Mouse (Mus musculus) ES-Bruce4 (cell line): Measurements from ENCODE around the gene Sstr5. TPM values are rescaled to one million over a fixed set of nuclear protein-coding genes. Genes with fewer than 3 reads are reported as not detected.

Source experiments
- H3K27ac ChIP-seq: 2 replicates; pipeline ENCODE4 v1.5.1; 2012; ENCODE audit warnings: low read length, inconsistent platforms; ENCODE audit not compliant: insufficient read depth
- H3K27me3 ChIP-seq: 2 replicates; pipeline ENCODE4 v1.6.1; 2012; ENCODE audit warnings: mild to moderate bottlenecking, low read length, inconsistent platforms; ENCODE audit not compliant: control insufficient read depth, poor library complexity, insufficient read depth, severe bottlenecking
- H3K36me3 ChIP-seq: 2 replicates; pipeline ENCODE4 v1.6.1; 2012; ENCODE audit warnings: inconsistent platforms, mild to moderate bottlenecking, low read length, moderate library complexity; ENCODE audit not compliant: control insufficient read depth, poor library complexity, insufficient read depth, severe bottlenecking
- H3K4me1 ChIP-seq: one replicate; pipeline ENCODE4 v1.8.1; 2011; ENCODE audit warnings: low read length; ENCODE audit not compliant: control insufficient read depth, insufficient read depth
- H3K4me3 ChIP-seq: 2 replicates; pipeline ENCODE4 v1.5.1; 2011; ENCODE audit warnings: low read depth, mild to moderate bottlenecking, low read length
- H3K9ac ChIP-seq: 2 replicates; pipeline ENCODE4 v1.6.1; 2012; ENCODE audit warnings: low read depth, mild to moderate bottlenecking, inconsistent platforms; ENCODE audit not compliant: poor library complexity, severe bottlenecking
- H3K9me3 ChIP-seq: replicated peaks from 2 replicates; pipeline ENCODE4 v1.6.1; 2012; ENCODE audit warnings: mild to moderate bottlenecking, low read length, inconsistent platforms; ENCODE audit not compliant: control insufficient read depth, poor library complexity, insufficient read depth, severe bottlenecking
- CTCF ChIP-seq: IDR thresholded peaks from one replicate; pipeline ENCODE4 v1.8.1; 2011; ENCODE audit warnings: low read depth, low read length
- EP300 ChIP-seq: IDR thresholded peaks from 2 replicates; pipeline ENCODE4 v1.6.1; 2011; ENCODE audit warnings: low read depth, low read length; ENCODE audit not compliant: insufficient read depth
- POLR2A ChIP-seq: IDR thresholded peaks from one replicate; pipeline ENCODE4 v1.8.1; 2011; ENCODE audit warnings: low read length; ENCODE audit not compliant: insufficient read depth
- polyA plus RNA-seq: library from polyadenylated mRNA; stranded (reverse); fragments of >200 nt; gene quantifications from 2 replicates; pipeline ENCODE4 v1.2.4, GENCODE M21; 2011; ENCODE audit warnings: low read depth; ENCODE audit not compliant: missing spikeins, insufficient read depth, insufficient read length

Sstr5 gene
- polyA plus RNA-seq, 1 experiment, result not detected

DNA sequence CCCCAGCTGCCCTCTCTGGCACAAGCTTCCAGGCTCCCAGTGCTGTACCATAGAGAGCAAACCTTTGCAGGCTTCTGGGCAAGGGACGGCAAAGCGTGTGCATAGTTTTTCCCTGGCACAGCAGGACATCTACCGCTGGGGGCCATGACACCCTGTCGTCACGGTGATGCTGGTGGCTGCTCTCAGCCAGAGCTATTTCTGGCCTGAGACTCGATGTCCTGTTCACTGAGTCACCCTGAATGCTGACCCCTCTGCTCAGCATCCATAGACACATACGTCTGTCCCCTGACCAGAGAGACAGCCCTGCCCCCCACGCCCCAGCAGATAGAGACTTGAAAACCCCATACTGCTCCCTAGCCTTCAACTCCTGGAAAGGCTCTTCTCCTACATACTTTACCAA is 16.9 kb downstream of the Sstr5 start:
- Histone ChIP-seq H3K27me3 (no peaks in the 10 kb centered on the region), H3K9ac (no peak overlapping the region), H3K9me3 (no peaks in the 10 kb centered on the region)

DNA sequence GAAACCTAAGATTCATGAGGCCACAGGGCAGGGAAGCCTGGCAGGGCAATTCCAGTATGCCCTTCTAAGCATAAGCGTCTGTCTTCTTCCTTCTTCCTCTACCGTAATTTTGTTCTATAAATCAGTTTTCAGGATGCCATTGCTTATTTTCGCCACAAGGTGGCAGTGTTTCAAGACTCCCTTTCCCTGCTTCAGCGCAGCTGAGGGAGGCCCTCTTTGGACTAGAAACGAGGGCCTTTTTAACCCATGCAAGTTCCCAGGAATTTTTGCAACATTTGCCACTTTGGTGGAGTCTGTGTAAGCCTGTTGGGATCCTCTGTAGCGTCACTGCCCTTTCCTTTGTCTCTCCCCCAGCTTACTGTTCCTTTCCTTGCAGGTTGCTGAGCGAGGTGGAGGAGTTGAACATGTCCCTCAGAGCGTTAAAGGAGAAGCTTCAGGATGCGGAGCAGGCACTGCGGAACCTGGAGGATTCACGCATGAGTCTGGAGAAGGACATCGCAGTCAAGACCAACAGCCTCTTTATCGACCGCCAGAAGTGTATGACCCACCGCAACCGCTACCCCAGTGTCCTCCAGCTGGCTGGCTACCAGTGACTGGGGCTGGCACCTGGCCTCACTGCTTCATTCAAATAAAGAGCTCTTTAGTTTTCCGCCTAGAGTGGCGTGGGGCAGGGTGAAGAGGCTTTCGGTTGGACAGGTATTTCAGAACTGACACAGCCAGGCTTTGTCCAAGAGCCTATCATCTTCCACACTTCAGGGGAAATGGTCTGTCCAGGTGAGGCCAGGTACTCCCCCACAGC is 20.9 kb downstream of the Sstr5 start:
- TF ChIP-seq CTCF (peak; percentile 63), EP300 (no peak), POLR2A (no peak)
- H3K4me3 ChIP-seq, result no peak overlapping the region
- no peak overlapping the region for H3K27ac ChIP-seq
- H3K4me1 ChIP-seq, result no peaks in the 10 kb centered on the region
- H3K36me3 ChIP-seq, result no peaks in the 10 kb centered on the region
- no peaks in the 10 kb centered on the region for H3K9me3 ChIP-seq
- no peak overlapping the region for H3K9ac ChIP-seq
- H3K27me3 ChIP-seq, result no peaks in the 10 kb centered on the region

More for the DNA sequence above, 16.9 kb downstream of the Sstr5 start:
- no peak overlapping the region for H3K27ac ChIP-seq
- no peak for TF ChIP-seq POLR2A
- no peak for TF ChIP-seq CTCF
- no peak for TF ChIP-seq EP300
- H3K36me3 ChIP-seq, result no peaks in the 10 kb centered on the region
- H3K4me3 ChIP-seq, result no peak overlapping the region
- H3K4me1 ChIP-seq, result no peaks in the 10 kb centered on the region

DNA sequence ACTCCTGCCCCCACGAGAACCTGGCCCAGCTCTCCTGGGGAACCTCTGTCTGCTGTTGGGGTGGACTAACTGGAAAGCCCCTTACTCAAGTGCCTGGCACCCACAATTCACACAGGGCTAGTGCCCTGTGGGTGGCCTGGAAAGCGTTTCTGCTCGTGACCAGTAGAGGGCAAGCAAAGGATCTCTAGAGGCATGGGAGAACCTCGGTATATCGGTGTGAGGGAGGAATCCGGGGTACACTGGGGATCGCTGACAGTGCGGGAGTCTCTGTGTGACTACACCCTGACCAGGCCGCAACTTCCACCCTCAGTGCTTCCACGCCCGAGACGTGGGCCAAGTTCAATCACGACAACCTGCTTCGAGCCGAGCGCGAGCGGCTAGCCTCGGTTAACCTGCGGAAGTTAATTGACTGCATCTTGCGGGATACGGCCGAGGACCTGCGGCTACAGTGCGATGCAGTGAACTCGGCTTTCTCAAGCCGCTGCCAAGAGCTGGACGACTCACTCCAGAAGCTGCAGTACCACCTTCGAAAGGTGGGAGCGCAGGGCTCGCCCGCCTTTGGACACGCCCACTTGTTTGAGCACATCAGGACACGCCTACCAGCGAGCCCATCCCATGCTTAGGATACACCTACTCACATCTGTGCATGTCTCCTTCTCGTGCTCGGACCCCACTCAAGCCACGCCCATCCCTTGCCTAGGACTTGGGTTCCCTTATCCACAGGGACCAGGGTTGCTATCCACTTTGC is 22.6 kb downstream of the Sstr5 start:
- H3K27ac ChIP-seq, result no peak overlapping the region
- no peak for TF ChIP-seq EP300
- no peak for TF ChIP-seq POLR2A
- peak; percentile 61 for TF ChIP-seq CTCF
- no peaks in the 10 kb centered on the region for H3K4me1 ChIP-seq
- H3K4me3 ChIP-seq, result peak overlapping the region; percentile 50
- no peaks in the 10 kb centered on the region for H3K36me3 ChIP-seq
- H3K9ac ChIP-seq, result no peak overlapping the region
- no peaks in the 10 kb centered on the region for H3K27me3 ChIP-seq
- no peaks in the 10 kb centered on the region for H3K9me3 ChIP-seq

DNA sequence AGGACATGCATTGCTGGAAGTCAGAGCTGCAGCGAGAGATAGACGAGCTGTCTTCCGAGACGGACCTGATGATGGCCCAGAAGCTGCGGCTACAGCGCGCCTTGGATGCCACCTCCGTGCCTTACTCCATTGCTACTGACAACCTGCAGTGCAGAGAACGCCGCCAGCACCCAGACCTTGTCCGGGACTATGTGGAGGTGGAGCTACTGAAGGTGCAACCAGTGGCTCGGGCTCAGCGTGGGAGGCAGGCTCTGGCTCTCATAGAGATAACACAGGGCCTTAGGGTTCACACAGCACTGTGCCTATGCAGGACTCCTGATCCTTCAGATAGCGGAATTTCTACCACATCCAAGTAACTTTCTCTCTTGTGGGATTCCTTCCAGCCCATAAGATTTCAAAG is 25.0 kb downstream of the Sstr5 start:
- Histone ChIP-seq H3K4me1 (no peaks in the 10 kb centered on the region), H3K4me3 (peak overlapping the region; percentile 36), H3K36me3 (no peaks in the 10 kb centered on the region), H3K27me3 (no peaks in the 10 kb centered on the region), H3K9ac (no peak overlapping the region), H3K9me3 (no peaks in the 10 kb centered on the region), H3K27ac (no peak overlapping the region)
- TF ChIP-seq EP300 (no peak), CTCF (no peak), POLR2A (no peak)

- no peak for TF ChIP-seq CTCF
- TF ChIP-seq POLR2A, result no peak
- TF ChIP-seq EP300, result no peak
- Histone ChIP-seq H3K4me1 (no peaks in the 10 kb centered on the region), H3K36me3 (no peaks in the 10 kb centered on the region), H3K4me3 (peak overlapping the region; percentile 36), H3K27ac (no peak overlapping the region), H3K9me3 (no peaks in the 10 kb centered on the region), H3K9ac (no peak overlapping the region), H3K27me3 (no peaks in the 10 kb centered on the region)
Observed at GRCm38 (mm10) chr17:25471418-25471817, 25.7 kb downstream of the Sstr5 start.

DNA sequence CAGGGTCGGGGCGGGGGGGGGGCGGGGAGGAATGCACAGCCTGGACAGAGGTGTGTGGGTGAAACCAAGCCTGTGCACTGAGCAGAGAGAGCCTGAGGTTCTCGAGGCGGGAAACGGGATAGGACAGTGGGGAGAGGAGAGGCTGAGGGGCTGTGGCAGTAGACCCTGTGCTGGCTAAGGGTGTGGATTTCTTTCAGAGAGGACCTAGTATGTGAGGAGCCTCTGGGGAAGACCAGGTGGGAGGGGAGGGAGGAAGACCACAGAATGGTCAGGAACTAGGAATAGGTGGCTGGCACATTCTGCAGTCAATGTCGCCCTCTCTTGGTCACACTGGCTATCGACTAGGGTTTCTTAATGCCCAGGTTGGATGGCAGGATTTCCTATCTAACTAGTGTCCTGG is 27.3 kb downstream of the Sstr5 start:
- Histone ChIP-seq H3K36me3 (no peaks in the 10 kb centered on the region), H3K9ac (no peak overlapping the region), H3K9me3 (no peaks in the 10 kb centered on the region), H3K27ac (no peak overlapping the region), H3K4me1 (no peaks in the 10 kb centered on the region), H3K4me3 (no peak overlapping the region), H3K27me3 (no peaks in the 10 kb centered on the region)
- TF ChIP-seq EP300 (no peak), CTCF (peak; percentile 80)
